ENCODE assay signal across 22 mouse cellular contexts in the genomic region with DNA sequence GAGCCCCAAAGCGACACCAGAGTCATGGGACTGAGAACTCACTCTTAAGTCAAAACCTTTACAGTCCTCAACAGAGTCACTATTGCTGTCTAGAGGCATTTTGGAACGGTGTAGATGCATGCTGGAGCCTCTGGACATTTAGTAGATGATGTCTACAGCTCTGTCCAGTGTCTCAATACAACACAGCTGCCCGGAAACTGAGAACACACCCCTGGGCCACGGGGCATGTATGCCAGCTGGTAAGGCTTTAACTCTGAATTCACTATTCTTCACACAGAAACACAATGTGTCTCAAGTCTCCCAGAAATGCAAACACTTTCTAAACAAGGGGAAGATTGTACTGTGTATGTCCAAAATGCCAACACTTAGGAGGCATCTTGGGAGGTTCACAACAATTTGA.
DNase-seq lines count a peak whose midpoint lies in the region; ATAC-seq and TF ChIP-seq lines count a peak whose summit lies in the region.
"Had no signal": no experiment of that assay in that cellular context is flagged by ENCODE, and none has a peak within 500 bp of the region (broad histone marks: within the 10 kb centered on the region; RNA-seq: fewer than 3 reads in every experiment).

No protein-coding gene starts in this region.

- H3K4me3 ChIP-seq in lung, embryonic 14.5 days (ENCODE audit: low read depth, low read length), result no peak overlapping the region
- H3K4me3 ChIP-seq in lung, embryonic 15.5 days, result no peak overlapping the region
- no peak overlapping the region for H3K4me3 ChIP-seq in lung, embryonic 16.5 days (ENCODE audit: low read length)
- no peak overlapping the region for H3K4me3 ChIP-seq in lung, postnatal 0 days (ENCODE audit: low read depth, low read length)
- no peak overlapping the region for H3K4me3 ChIP-seq in lung, adult 2 months (replicated peaks; ENCODE audit: extremely low read depth, low read depth, low read length)

- peak; percentile 33 for DNase-seq in lung, embryonic 14.5 days
- no peak for DNase-seq in lung, adult 18-20 months
- no peak for DNase-seq in lung, postnatal 25 days (ENCODE audit: low spot score)
- no peak for DNase-seq in lung, postnatal 14 days
- DNase-seq in lung, postnatal 0 days (ENCODE audit: low spot score), result peak; percentile 44
- no peak for DNase-seq in lung, adult 2 months
- DNase-seq: adrenal gland, adult 2 months; adrenal gland, adult 8-10 months; adrenal gland, postnatal 10 days; adrenal gland, postnatal 14 days; adrenal gland, postnatal 25 days; adrenal gland, postnatal 36 days; B cell, adult 2 months; cerebellum, adult 11 months; cerebellum, adult 11-12 months had no signal

- TF ChIP-seq POLR2A in lung, adult 2 months (IDR thresholded peaks at IDR 0.05; ENCODE audit: borderline replicate concordance, extremely low read depth, low read depth, low read length), result no peak

- ATAC-seq in lung, embryonic 14.5 days (ENCODE audit: insufficient read depth), result no peak
- ATAC-seq in lung, embryonic 15.5 days (ENCODE audit: borderline replicate concordance, extremely low read depth, low FRiP score, low TSS enrichment), result 0 out of 2 replicates have a peak, but pooled peaks have one; percentile 28
- 0 out of 2 replicates have a peak, but pooled peaks have one; percentile 27 for ATAC-seq in lung, embryonic 16.5 days (ENCODE audit: low read depth)
- peak; percentile 53; the same call in 1 of the 2 replicates for ATAC-seq in lung, postnatal 0 days
- ATAC-seq: activated CD4-positive, CD25-positive, alpha-beta regulatory T cell, adult 4 months; CD4-positive, CD25-positive, alpha-beta regulatory T cell, adult 4 months; Patski had no signal

- no peak overlapping the region for H3K4me2 ChIP-seq in lung, embryonic 14.5 days
- H3K4me2 ChIP-seq in lung, embryonic 15.5 days, result no peak overlapping the region
- H3K4me2 ChIP-seq in lung, embryonic 16.5 days (ENCODE audit: low read depth, low read length), result no peak overlapping the region
- H3K4me2 ChIP-seq in lung, postnatal 0 days (replicated peaks; ENCODE audit: low read depth, low read length), result no peak overlapping the region

- no peak for TF ChIP-seq CTCF in lung, embryonic 14.5 days (IDR thresholded peaks at IDR 0.05; ENCODE audit: low read depth)
- TF ChIP-seq CTCF in lung, postnatal 0 days (IDR thresholded peaks at IDR 0.05), result no peak
- no peak for TF ChIP-seq CTCF in lung, adult 2 months (IDR thresholded peaks at IDR 0.05; ENCODE audit: insufficient read depth, low read length)

- no peaks in the 10 kb centered on the region for H3K36me3 ChIP-seq in lung, embryonic 14.5 days (ENCODE audit: insufficient read depth)
- no peaks in the 10 kb centered on the region for H3K36me3 ChIP-seq in lung, embryonic 15.5 days
- no peaks in the 10 kb centered on the region for H3K36me3 ChIP-seq in lung, embryonic 16.5 days (ENCODE audit: control insufficient read depth, insufficient read depth, low read length)
- no peaks in the 10 kb centered on the region for H3K36me3 ChIP-seq in lung, postnatal 0 days (ENCODE audit: insufficient read depth, low read length)
- H3K36me3 ChIP-seq: G1E had no signal

- H3K4me1 ChIP-seq in lung, embryonic 14.5 days (ENCODE audit: insufficient read depth), result peaks cover 4% of the 10 kb centered on the region; the same call in 1 of the 2 replicates
- H3K4me1 ChIP-seq in lung, embryonic 15.5 days, result peaks cover 25% of the 10 kb centered on the region
- peaks cover 9% of the 10 kb centered on the region for H3K4me1 ChIP-seq in lung, embryonic 16.5 days (replicated peaks; ENCODE audit: control insufficient read depth, insufficient read depth, low read length)
- H3K4me1 ChIP-seq in lung, postnatal 0 days (ENCODE audit: insufficient read depth, low read depth, low read length), result no peaks in the 10 kb centered on the region
- no peaks in the 10 kb centered on the region for H3K4me1 ChIP-seq in lung, adult 2 months (ENCODE audit: control insufficient read depth, insufficient read depth, low read length)

- H3K9ac ChIP-seq in lung, embryonic 14.5 days, result no peak overlapping the region
- H3K9ac ChIP-seq in lung, embryonic 15.5 days, result no peak overlapping the region
- no peak overlapping the region for H3K9ac ChIP-seq in lung, embryonic 16.5 days (ENCODE audit: low read length)
- no peak overlapping the region for H3K9ac ChIP-seq in lung, postnatal 0 days (replicated peaks; ENCODE audit: low read depth)

- TF ChIP-seq EP300 in lung, postnatal 0 days (IDR thresholded peaks at IDR 0.05), result no peak

- H3K27me3 ChIP-seq in lung, embryonic 14.5 days (ENCODE audit: insufficient read depth, low read length), result no peaks in the 10 kb centered on the region
- no peaks in the 10 kb centered on the region for H3K27me3 ChIP-seq in lung, embryonic 15.5 days
- no peaks in the 10 kb centered on the region for H3K27me3 ChIP-seq in lung, embryonic 16.5 days (ENCODE audit: control insufficient read depth, insufficient read depth, low read depth, low read length)
- H3K27me3 ChIP-seq in lung, postnatal 0 days (replicated peaks; ENCODE audit: insufficient read depth, low read length), result no peaks in the 10 kb centered on the region
- H3K27me3 ChIP-seq: CH12.LX, Patski had no signal

- WGBS in lung, embryonic 14.5 days, result 77% methylated on average over 4 of the region's 4 CpGs
- 77% methylated on average over 4 of the region's 4 CpGs for WGBS in lung, embryonic 15.5 days
- 72% methylated on average over 4 of the region's 4 CpGs for WGBS in lung, embryonic 16.5 days
- WGBS in lung, postnatal 0 days, result 62% methylated on average over 4 of the region's 4 CpGs
- WGBS in lung, adult 2 months, result 76% methylated on average over 4 of the region's 4 CpGs

- no peak overlapping the region for H3K27ac ChIP-seq in lung, embryonic 14.5 days (ENCODE audit: low read depth)
- no peak overlapping the region for H3K27ac ChIP-seq in lung, embryonic 15.5 days
- no peak overlapping the region for H3K27ac ChIP-seq in lung, embryonic 16.5 days (ENCODE audit: low read length)
- no peak overlapping the region for H3K27ac ChIP-seq in lung, postnatal 0 days (ENCODE audit: low read length)

- H3K9me3 ChIP-seq in lung, embryonic 14.5 days (ENCODE audit: low read depth, low read length), result no peaks in the 10 kb centered on the region
- no peaks in the 10 kb centered on the region for H3K9me3 ChIP-seq in lung, embryonic 15.5 days
- H3K9me3 ChIP-seq in lung, embryonic 16.5 days (ENCODE audit: control insufficient read depth, low read length), result no peaks in the 10 kb centered on the region
- H3K9me3 ChIP-seq in lung, postnatal 0 days (ENCODE audit: low read length), result no peaks in the 10 kb centered on the region

Comparison
In these comparisons a context has a peak if more than half of its experiments do, and no peak if none do; other contexts are left out.
1. DNase-seq: peak in lung, embryonic 14.5 days (single experiment) and lung, postnatal 0 days (single experiment); none in lung, adult 18-20 months (0 of 2), lung, postnatal 25 days (single experiment), lung, postnatal 14 days (single experiment) and lung, adult 2 months (single experiment).